Mouse (Mus musculus): ENCODE results near the gene Lmntd1. TPM values are rescaled to one million over a fixed set of nuclear protein-coding genes. Genes with fewer than 3 reads are reported as not detected.

Lmntd1 gene
- total RNA-seq, 2 experiments from 2014 or later = 2.0 to 2.3 TPM

DNA sequence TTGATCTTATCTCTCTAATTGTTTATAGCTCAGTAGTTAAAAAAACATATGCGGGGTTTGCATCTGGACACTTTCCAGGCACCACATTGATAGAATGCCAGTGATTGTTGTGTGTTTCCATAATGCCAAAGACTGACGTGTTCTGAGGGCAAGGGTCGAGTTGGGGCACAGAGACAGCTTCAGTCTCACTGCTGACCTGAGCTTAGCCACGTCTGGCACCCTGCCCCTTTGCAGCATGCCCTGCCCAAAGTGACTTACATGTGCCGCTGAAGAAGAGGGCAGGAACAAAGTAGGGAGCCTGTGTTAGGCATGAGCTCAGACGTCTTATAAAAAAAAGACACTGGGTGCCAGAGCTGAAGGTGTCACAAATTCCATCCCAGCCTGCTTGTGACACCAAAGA lies 16.1 kb upstream of the Lmntd1 start:
- Histone ChIP-seq H3K4me3 (no peak overlapping the region), H3K27ac (no peak overlapping the region)
- DNase-seq (ENCODE audit: low spot score in 2 of 2) = no peak
- TF ChIP-seq CTCF (conservative IDR thresholded peaks at IDR 0.05) = no peak

DNA sequence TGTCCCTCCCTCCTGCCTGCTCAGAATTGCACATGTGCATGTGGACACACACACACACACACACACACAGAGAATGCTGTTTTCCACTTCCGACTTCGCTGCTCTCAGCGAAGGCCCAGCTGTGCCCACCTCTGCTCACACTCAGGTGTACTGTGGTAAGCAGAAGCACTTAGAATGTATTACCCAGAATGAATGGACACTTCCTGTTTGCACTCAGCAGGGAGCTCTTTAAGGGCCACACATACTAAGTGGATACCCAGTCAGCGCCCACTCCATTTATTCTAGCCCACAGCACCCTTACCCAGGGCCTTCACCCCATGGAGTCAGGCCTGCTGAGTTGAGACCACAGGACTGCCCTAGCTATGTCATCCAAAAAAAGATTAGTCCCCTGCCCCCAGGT lies 9.0 kb upstream of the Lmntd1 start:
- H3K4me3 ChIP-seq = no peak overlapping the region
- DNase-seq (ENCODE audit: low spot score in 2 of 2) = no peak
- H3K27ac ChIP-seq = no peak overlapping the region
- TF ChIP-seq CTCF (conservative IDR thresholded peaks at IDR 0.05) = no peak

DNA sequence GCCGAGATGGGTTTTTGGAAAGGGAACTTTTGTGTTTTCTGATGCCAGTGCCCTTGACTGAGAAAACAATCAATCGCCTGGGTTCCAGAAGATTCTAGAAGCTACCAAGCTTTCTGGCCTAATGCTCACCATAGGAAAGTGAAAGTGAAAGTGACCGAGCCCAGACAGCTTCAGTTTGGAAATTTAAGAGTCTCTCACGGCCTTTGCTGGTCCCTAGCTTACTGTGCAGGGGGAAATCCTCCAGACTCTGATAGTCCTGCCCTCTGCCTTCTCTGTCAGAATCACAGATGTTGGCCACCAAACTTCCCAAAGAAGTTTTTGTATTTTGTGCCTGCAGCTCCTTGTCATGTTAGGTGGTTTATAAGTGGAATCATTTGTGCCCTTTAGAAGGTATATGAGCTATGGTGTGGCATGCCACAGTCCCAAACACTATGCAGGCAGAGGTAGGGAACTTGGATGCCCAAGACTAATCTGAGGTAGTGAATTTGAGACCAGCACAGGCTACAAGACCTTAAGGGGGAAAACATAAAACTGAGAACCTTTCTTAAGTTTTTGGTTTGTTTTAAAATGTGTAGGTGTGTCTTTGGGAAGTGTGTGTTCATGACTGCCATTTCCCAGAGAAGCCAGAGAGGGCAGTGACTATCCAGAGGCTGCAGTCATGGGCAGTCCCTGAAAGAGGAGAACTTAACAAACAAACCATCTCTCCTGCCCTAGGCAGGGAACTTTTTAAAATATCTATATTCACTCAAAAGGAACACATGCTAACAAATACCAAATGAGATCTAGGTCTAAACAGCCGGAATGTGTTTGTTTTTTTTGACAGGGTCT lies 2.5 kb upstream of the Lmntd1 start:
- DNase-seq (ENCODE audit: low spot score in 2 of 2) = no peak
- H3K4me3 ChIP-seq = no peak overlapping the region
- H3K27ac ChIP-seq = no peak overlapping the region
- TF ChIP-seq CTCF (conservative IDR thresholded peaks at IDR 0.05) = peak; percentile 23

DNA sequence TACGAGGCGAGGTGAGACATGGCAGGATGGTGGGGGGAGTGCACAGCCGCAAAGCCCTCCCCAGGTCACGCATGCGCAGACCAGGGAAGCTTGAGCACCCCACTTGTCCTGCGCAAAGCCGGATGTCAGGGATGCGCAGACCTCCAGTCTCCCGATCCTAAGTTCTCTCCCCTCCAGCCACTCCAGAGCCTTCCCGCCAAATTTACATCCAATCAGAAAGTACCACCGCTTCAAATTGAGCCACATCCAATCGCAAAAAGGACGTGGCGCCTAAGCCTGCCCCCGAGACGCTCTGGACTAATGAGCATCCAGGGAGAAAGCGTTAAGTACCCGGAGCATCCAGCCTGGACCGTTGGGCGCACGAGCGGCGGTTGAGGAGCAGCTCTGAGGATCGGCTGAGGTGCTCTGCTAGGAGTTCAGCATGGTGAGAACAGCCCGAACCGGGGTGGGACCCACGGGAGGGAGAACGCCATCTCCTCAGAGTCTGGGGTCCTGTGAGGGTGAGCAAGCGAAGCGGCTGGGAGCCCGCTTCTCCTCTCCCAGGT lies 1.6 kb upstream of the Lmntd1 start, which contains the start of gene Tuba3b:
TSS of gene Tuba3b (plus strand) at position 92 of the 545 bp plus-strand sequence.
- no peak within 1 kb of the TSS for H3K4me3 ChIP-seq
- no peak for DNase-seq (ENCODE audit: low spot score in 2 of 2)
- TF ChIP-seq CTCF (conservative IDR thresholded peaks at IDR 0.05) = no peak
- H3K27ac ChIP-seq = no peak within 1 kb of the TSS

DNA sequence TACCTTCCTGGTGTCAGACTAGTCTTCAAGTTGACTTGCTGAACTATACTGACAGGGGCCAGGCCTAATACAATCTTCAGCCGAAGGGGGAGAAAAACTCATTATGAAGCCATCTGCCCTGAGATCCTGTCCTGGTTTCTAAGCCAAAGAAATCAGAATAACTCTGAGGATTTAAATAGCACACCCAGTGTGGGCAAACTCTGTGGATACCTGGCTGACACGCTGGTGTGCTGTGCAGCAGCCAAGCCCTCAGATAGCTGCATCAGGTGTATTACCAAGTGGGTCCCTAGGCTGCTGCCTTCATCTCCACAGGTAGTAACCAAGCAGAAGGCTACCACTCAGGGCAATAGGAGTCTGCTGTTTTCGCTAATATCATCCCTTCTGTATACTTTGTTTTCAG lies 1.5 kb downstream of the Lmntd1 start:
- Histone ChIP-seq H3K4me3 (no peak overlapping the region; the same call in 1 of the 2 replicates), H3K27ac (no peak overlapping the region)
- TF ChIP-seq CTCF (conservative IDR thresholded peaks at IDR 0.05) = no peak
- DNase-seq (ENCODE audit: low spot score in 2 of 2) = no peak

DNA sequence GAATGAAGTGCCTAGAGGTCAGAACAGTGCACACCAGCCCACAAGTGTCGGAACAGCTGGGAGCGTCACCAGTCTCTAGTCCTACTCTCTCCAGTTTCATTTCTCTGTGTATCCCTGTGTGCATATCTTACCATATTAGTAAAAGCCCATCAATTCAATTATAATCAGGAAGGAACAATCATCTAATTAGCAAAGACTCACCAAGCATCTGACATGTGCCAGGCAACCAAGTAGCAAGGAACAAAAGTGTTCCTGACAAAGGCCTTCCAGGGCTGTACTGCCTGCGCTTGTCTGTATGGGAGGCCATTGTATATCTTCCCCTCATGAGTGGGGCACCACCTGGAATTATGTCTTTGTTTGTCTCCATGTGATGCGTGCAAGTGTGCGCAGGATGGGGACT lies 3.2 kb downstream of the Lmntd1 start:
- TF ChIP-seq CTCF (conservative IDR thresholded peaks at IDR 0.05) = no peak

DNA sequence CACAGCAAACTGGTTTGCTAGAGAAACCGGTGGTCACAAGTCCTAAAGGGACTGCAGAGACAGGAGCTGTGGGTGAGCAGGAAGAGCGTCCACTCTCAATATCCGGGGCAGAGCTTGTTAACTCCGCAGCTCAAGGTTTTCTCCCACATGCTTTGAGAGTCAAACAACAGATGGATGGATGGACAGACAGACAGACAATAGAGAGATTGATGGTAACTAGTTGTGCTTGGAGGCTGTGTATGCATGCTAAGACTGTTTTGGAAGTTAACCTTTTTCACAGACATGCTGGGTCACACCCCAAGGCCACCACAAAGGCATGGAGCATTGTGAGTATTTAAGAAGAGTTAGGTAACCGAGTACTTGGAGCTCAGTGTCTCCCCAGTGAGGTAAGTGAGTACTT lies 5.4 kb downstream of the Lmntd1 start:
- TF ChIP-seq CTCF (conservative IDR thresholded peaks at IDR 0.05) = no peak
- H3K27ac ChIP-seq = no peak overlapping the region
- H3K4me3 ChIP-seq = no peak overlapping the region
- no peak for DNase-seq (ENCODE audit: low spot score in 2 of 2)

More for the DNA sequence above, 3.2 kb downstream of the Lmntd1 start:
- no peak for DNase-seq (ENCODE audit: low spot score in 2 of 2)
- Histone ChIP-seq H3K4me3 (no peak overlapping the region), H3K27ac (no peak overlapping the region)

DNA sequence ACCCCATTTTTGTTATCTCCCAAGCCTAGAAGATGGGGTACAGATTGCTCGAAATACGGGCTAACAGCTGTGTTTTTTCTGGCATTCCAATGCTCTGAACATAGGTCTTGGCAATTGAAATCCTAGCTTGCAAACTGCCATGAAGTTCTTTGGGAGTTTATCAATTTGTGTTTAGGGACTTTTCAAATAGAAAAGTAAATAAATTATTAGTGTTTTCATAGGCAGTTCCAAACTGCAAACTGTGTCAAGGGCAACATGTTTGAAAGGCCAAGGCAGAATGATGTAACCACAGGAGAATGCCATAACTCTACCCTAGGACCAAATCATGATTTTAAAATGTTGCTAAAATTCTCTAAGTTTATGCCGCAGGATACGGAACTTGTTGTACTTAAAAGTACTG lies 6.4 kb downstream of the Lmntd1 start:
- DNase-seq (ENCODE audit: low spot score in 2 of 2) = no peak
- no peak for TF ChIP-seq CTCF (conservative IDR thresholded peaks at IDR 0.05)
- no peak overlapping the region for H3K4me3 ChIP-seq
- no peak overlapping the region for H3K27ac ChIP-seq

DNA sequence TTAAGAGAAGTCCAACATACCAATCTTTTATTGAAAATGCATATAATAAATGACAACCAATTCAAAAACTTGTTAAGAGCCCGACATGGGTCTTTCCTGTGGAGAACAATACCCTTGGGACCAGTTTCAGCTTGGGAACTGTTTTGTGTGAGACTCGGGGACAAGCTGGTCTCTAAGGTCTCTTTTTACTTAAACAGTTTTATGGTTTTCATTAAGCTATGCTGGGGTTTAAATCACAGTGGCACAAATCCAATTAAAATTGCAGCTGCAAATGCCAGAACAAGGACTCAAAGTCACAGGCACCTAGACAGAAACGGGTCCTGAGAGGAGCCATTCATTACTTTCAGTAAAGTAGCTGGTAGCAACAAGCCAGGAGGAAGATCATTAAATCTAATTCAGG lies 8.9 kb downstream of the Lmntd1 start:
- H3K27ac ChIP-seq = peak overlapping the region; percentile 19; the same call in 1 of the 2 replicates
- no peak for DNase-seq (ENCODE audit: low spot score in 2 of 2)
- TF ChIP-seq CTCF (conservative IDR thresholded peaks at IDR 0.05) = no peak
- H3K4me3 ChIP-seq = no peak overlapping the region

DNA sequence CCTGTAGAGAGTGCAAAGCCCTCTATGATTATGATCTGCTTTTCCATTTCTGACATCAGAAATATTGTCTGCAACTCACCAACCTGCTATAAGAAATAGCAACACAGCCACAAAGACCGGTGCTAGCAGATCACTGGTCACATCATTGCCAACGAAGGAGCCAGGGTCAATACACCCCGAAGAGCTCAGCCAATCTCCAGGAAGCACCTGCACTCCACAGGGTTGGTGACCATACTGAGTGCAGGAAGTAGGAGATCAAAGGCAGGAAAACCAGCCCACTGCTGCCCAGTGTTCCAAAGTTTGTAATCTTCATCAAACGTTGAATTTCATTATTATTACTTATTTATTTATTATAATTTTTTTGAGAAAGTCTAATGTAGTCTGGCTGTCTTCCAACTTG lies 9.5 kb downstream of the Lmntd1 start:
- DNase-seq (ENCODE audit: low spot score in 2 of 2) = no peak
- Histone ChIP-seq H3K4me3 (no peak overlapping the region), H3K27ac (no peak overlapping the region)
- TF ChIP-seq CTCF (conservative IDR thresholded peaks at IDR 0.05) = no peak

DNA sequence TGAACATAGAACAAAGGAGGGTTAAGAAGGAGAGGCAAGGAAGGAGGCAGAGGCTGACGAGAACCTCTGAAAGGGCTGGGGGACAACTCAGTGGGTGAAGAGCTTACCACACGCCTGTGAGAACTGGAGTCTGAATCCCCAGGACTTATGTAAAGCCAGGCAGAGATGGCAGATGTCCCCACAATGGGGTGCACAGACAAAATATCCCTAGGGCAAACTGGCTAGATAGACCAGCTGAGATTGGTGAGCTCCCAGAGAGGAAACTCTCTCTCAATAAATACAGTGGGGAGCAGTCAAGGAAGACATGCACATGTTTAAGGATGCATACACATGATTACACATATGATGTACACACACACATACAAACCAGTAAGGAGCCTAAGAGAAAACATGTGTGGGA lies 10.0 kb downstream of the Lmntd1 start:
- Histone ChIP-seq H3K4me3 (no peak overlapping the region), H3K27ac (no peak overlapping the region)
- DNase-seq (ENCODE audit: low spot score in 2 of 2) = no peak
- TF ChIP-seq CTCF (conservative IDR thresholded peaks at IDR 0.05) = no peak

DNA sequence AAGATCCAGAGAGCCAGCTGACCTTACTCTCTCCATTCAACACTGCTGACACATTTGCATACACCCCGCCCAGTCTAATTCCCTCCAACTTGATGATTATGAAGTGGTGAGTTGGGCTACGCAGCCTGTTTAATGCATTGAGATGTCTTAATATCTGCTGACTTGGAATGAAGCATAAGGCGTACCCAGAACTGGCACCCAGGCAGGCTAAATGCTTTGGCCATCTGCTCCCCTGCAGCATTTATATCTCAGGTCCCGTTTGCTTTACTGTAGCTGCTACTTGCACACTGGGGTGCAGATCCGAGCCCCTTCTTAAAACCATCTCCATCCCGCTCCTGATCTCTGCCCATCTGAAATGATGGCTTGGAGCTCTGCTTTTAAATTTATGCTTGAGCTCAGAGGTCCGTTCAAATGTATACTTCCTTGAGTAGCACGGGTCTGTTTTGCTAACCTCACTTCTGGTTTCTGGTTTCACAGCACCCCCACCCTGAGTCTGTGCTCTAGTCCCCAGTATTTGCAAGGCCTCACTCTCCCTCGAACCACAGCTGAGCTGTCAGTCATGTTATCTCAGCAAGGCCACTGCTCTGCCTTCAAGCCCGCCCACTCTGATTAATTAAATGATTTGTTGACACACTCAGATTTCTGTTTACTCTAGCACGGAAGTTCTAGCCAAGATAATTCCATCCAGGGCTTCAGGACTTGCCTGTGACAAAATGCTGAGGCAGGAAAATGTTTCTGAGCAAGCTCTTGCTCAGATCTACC lies 15.1 kb downstream of the Lmntd1 start:
- no peak for TF ChIP-seq CTCF (conservative IDR thresholded peaks at IDR 0.05)
- no peak for DNase-seq (ENCODE audit: low spot score in 2 of 2)

DNA sequence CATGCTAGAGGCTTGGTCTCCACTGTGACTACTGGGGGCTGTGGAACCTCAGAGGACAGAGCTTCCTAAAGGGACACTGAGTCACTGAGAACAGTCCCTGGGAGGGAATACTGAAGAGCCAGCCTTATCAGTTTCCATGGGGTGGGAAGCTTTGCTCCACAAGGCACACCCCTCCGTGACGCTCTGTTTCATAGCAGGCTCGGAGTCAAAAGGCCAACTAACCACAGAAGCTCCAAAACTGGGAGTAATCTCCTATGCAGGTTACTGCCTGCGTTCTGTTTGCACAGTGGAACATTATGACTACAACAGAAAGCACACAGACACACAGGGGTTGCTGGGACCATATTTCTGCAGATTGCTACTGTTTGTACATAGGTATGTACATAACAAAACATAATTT lies 18.2 kb downstream of the Lmntd1 start:
- Histone ChIP-seq H3K27ac (no peak overlapping the region), H3K4me3 (no peak overlapping the region)
- DNase-seq (ENCODE audit: low spot score in 2 of 2) = no peak
- no peak for TF ChIP-seq CTCF (conservative IDR thresholded peaks at IDR 0.05)

More for the DNA sequence above, 15.1 kb downstream of the Lmntd1 start:
- H3K27ac ChIP-seq = no peak overlapping the region
- H3K4me3 ChIP-seq = no peak overlapping the region

Data from layer of hippocampus, adult 2 months (tissue).